Mouse (Mus musculus) adrenal gland, postnatal 4 days (tissue): ENCODE data around the gene Nr1i2. TPM values are rescaled to one million over a fixed set of nuclear protein-coding genes. Genes with fewer than 3 reads are reported as not detected.
"Not testable (repeated sequence)": the region's sequence is repeated elsewhere in the genome, so short reads cannot be mapped to it uniquely, and the experiment has no call there.

Experiments used
- DNase-seq, 2 experiments: peaks; one replicate each; pipeline ENCODE4 v3.0.0; 2021 to 2022; ENCODE audit warnings: low spot score in 2 of 2, mixed read lengths in 2 of 2
- total RNA-seq, 2 experiments: library from RNA; stranded (reverse); gene quantifications; 2 replicates each; pipeline ENCODE4 v1.2.3; 2021

Gene Nr1i2
- total RNA-seq, 2 experiments from 2014 or later = 0.70 to 4.3 TPM

DNA sequence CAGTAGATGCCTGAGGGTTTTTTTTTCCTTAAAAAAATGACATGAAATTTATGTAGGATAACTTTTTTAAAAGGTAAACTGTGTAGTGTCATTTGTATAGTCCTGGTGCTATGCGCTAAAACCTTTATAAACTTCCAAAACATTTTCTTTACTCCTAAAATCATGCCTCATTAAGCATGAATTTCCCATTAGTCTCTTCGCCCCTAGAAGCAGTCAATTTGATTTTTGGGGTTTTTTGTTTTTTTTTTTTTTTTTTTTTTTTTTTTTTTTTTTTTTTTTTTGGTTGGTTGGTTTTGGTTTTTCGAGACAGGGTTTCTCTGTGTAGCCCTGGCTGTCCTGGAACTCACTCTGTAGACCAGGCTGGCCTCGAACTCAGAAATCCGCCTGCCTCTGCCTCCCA, 72.1 kb downstream of the Nr1i2 start:
- not testable (repeated sequence) for DNase-seq

DNA sequence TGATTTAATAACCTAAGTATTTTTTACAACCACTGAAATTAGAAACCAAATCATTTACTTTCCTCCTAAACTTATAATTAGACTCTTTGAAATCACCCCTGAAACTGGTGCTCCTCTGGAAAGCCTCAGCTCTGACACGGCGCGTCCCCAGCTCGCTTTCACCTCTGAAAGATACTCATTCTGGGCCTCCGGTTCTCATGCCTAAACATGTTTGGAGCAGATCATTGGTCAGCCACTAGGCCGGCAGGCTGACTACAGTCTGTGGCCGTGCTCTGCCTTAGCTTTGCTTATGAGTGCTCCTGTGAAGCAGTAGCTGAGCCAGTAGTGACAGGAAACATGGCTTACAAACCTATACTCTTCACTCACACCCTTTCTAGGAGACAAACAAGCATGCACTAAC, 89.4 kb downstream of the Nr1i2 start:
- no peak for DNase-seq

Other genes starting within 250 kb of the Nr1i2 start
- gene Gsk3b, start 205.8 kb downstream of the Nr1i2 start, total RNA-seq = 10 to 100 TPM; 77.3 to 86.8 TPM
- 1 to 10 TPM in 1 of 2 experiments, under 1 TPM in 1; 0.56 to 1.1 TPM for gene Maats1, start 47.3 kb upstream of the Nr1i2 start, total RNA-seq
- gene Cox17, start 52.2 kb upstream of the Nr1i2 start, total RNA-seq = 100 to 1,000 TPM; 171 to 172 TPM
- gene Gm21987, start 52.2 kb upstream of the Nr1i2 start, total RNA-seq = not detected
- 1 to 10 TPM; 2.1 to 2.8 TPM for gene Popdc2, start 67.4 kb upstream of the Nr1i2 start, total RNA-seq
- 10 to 100 TPM; 27.9 to 28.6 TPM for gene Pla1a, start 138.3 kb upstream of the Nr1i2 start, total RNA-seq
- gene Adprh, start 157.9 kb upstream of the Nr1i2 start, total RNA-seq = 10 to 100 TPM; 54.7 to 55.4 TPM
- gene Cd80, start 160.7 kb upstream of the Nr1i2 start, total RNA-seq = under 1 TPM; 0.73 to 0.95 TPM
- 10 to 100 TPM; 26.4 to 32.2 TPM for gene Timmdc1, start 227.8 kb upstream of the Nr1i2 start, total RNA-seq